Mouse (Mus musculus): ENCODE results near the gene Lmbrd1. TPM values are rescaled to one million over a fixed set of nuclear protein-coding genes. Genes with fewer than 3 reads are reported as not detected.

The Lmbrd1 gene
- polyA plus RNA-seq, 1 experiment from 2014 or later = 50.0 TPM

- H3K27me3 ChIP-seq (replicated peaks) = no peaks in the 10 kb centered on the region
- H3K9me3 ChIP-seq = no peaks in the 10 kb centered on the region
- no peak overlapping the region for H3K4me3 ChIP-seq
- no peak overlapping the region for H3K4me2 ChIP-seq
- H3K9ac ChIP-seq = no peak overlapping the region
- H3K36me3 ChIP-seq (replicated peaks) = 0 out of 2 replicates have a peak, but pooled peaks cover 2% of the 10 kb centered on the region
- 93% methylated on average over 7 of the region's 7 CpGs for WGBS
- ATAC-seq (replicated peaks) = no peak
- no peaks in the 10 kb centered on the region for H3K4me1 ChIP-seq
- no peak overlapping the region for H3K27ac ChIP-seq
Observed at GRCm38 (mm10) chr1:24685606-24686005, 7.2 kb downstream of the Lmbrd1 start.

- Histone ChIP-seq H3K9me3 (no peaks in the 10 kb centered on the region), H3K4me1 (no peaks in the 10 kb centered on the region), H3K36me3 (replicated peaks) (0 out of 2 replicates have a peak, but pooled peaks cover 2% of the 10 kb centered on the region), H3K27me3 (replicated peaks) (no peaks in the 10 kb centered on the region), H3K27ac (no peak overlapping the region), H3K9ac (no peak overlapping the region), H3K4me3 (no peak overlapping the region), H3K4me2 (no peak overlapping the region)
- ATAC-seq (replicated peaks) = no peak
- WGBS = 95% methylated on average over 4 of the region's 4 CpGs
Observed at GRCm38 (mm10) chr1:24686235-24687021, 8.0 kb downstream of the Lmbrd1 start.

GRCm38 (mm10) chr1:24697677-24698076 is 19.2 kb downstream of the Lmbrd1 start:
- Histone ChIP-seq H3K27ac (no peak overlapping the region), H3K4me2 (no peak overlapping the region), H3K9me3 (no peaks in the 10 kb centered on the region), H3K9ac (no peak overlapping the region), H3K4me3 (no peak overlapping the region), H3K36me3 (replicated peaks) (no peaks in the 10 kb centered on the region), H3K4me1 (no peaks in the 10 kb centered on the region), H3K27me3 (replicated peaks) (no peaks in the 10 kb centered on the region)
- no peak for ATAC-seq (replicated peaks)
- WGBS = 89% methylated on average over 3 of the region's 3 CpGs

- Histone ChIP-seq H3K4me1 (no peaks in the 10 kb centered on the region), H3K36me3 (replicated peaks) (no peaks in the 10 kb centered on the region), H3K9ac (no peak overlapping the region), H3K9me3 (no peaks in the 10 kb centered on the region), H3K4me2 (no peak overlapping the region), H3K27ac (no peak overlapping the region), H3K4me3 (no peak overlapping the region), H3K27me3 (replicated peaks) (no peaks in the 10 kb centered on the region)
- ATAC-seq (replicated peaks) = no peak
- WGBS = 71% methylated on average over 9 of the region's 9 CpGs
Observed at GRCm38 (mm10) chr1:24698146-24698880, 19.9 kb downstream of the Lmbrd1 start.

- no peak overlapping the region for H3K4me2 ChIP-seq
- 0 out of 2 replicates have a peak, but pooled peaks have one; percentile 48 for ATAC-seq (replicated peaks)
- no peaks in the 10 kb centered on the region for H3K36me3 ChIP-seq (replicated peaks)
- WGBS = 28% methylated on average over 9 of the region's 9 CpGs
- no peak overlapping the region for H3K4me3 ChIP-seq
- no peaks in the 10 kb centered on the region for H3K9me3 ChIP-seq
- H3K9ac ChIP-seq = no peak overlapping the region
- H3K27ac ChIP-seq = no peak overlapping the region
- no peaks in the 10 kb centered on the region for H3K4me1 ChIP-seq
- H3K27me3 ChIP-seq (replicated peaks) = no peaks in the 10 kb centered on the region
Observed at GRCm38 (mm10) chr1:24699320-24699719, 20.9 kb downstream of the Lmbrd1 start.

GRCm38 (mm10) chr1:24700241-24700640 is 21.8 kb downstream of the Lmbrd1 start:
- Histone ChIP-seq H3K9ac (no peak overlapping the region), H3K9me3 (no peaks in the 10 kb centered on the region), H3K4me2 (no peak overlapping the region), H3K27ac (no peak overlapping the region), H3K4me3 (no peak overlapping the region), H3K4me1 (no peaks in the 10 kb centered on the region), H3K27me3 (replicated peaks) (no peaks in the 10 kb centered on the region), H3K36me3 (replicated peaks) (no peaks in the 10 kb centered on the region)
- WGBS = 92% methylated on average over 5 of the region's 5 CpGs
- ATAC-seq (replicated peaks) = no peak

- no peak overlapping the region for H3K4me2 ChIP-seq
- no peak overlapping the region for H3K4me3 ChIP-seq
- no peak overlapping the region for H3K27ac ChIP-seq
- no peaks in the 10 kb centered on the region for H3K9me3 ChIP-seq
- WGBS = 86% methylated on average over 6 of the region's 6 CpGs
- ATAC-seq (replicated peaks) = no peak
- H3K36me3 ChIP-seq (replicated peaks) = no peaks in the 10 kb centered on the region
- no peaks in the 10 kb centered on the region for H3K4me1 ChIP-seq
- no peak overlapping the region for H3K9ac ChIP-seq
- no peaks in the 10 kb centered on the region for H3K27me3 ChIP-seq (replicated peaks)
Observed at GRCm38 (mm10) chr1:24703821-24704220, 25.4 kb downstream of the Lmbrd1 start.

GRCm38 (mm10) chr1:24716301-24716700 is 37.9 kb downstream of the Lmbrd1 start:
- no peaks in the 10 kb centered on the region for H3K27me3 ChIP-seq (replicated peaks)
- H3K4me3 ChIP-seq = no peak overlapping the region
- peaks cover 7% of the 10 kb centered on the region; the same call in 1 of the 2 replicates for H3K36me3 ChIP-seq (replicated peaks)
- no peak overlapping the region for H3K4me2 ChIP-seq
- 96% methylated on average over 4 of the region's 4 CpGs for WGBS
- no peak overlapping the region for H3K9ac ChIP-seq
- no peak overlapping the region for H3K27ac ChIP-seq
- no peaks in the 10 kb centered on the region for H3K4me1 ChIP-seq
- ATAC-seq (replicated peaks) = no peak
- H3K9me3 ChIP-seq = no peaks in the 10 kb centered on the region

- ATAC-seq (replicated peaks) = no peak
- no peak overlapping the region for H3K27ac ChIP-seq
- H3K27me3 ChIP-seq (replicated peaks) = no peaks in the 10 kb centered on the region
- H3K4me1 ChIP-seq = no peaks in the 10 kb centered on the region
- no peaks in the 10 kb centered on the region for H3K9me3 ChIP-seq
- H3K36me3 ChIP-seq (replicated peaks) = peaks cover 7% of the 10 kb centered on the region; the same call in 1 of the 2 replicates
- no peak overlapping the region for H3K4me3 ChIP-seq
- H3K9ac ChIP-seq = no peak overlapping the region
- WGBS = 67% methylated on average over 3 of the region's 3 CpGs
- no peak overlapping the region for H3K4me2 ChIP-seq
Observed at GRCm38 (mm10) chr1:24719621-24720020, 41.2 kb downstream of the Lmbrd1 start.

- Histone ChIP-seq H3K27ac (no peak overlapping the region), H3K9ac (no peak overlapping the region), H3K27me3 (replicated peaks) (no peaks in the 10 kb centered on the region), H3K9me3 (no peaks in the 10 kb centered on the region), H3K4me1 (no peaks in the 10 kb centered on the region), H3K4me2 (no peak overlapping the region), H3K4me3 (no peak overlapping the region), H3K36me3 (replicated peaks) (peaks cover 7% of the 10 kb centered on the region; the same call in 1 of the 2 replicates)
- no peak for ATAC-seq (replicated peaks)
- WGBS = 49% methylated on average over 1 of the region's 1 CpGs
Observed at GRCm38 (mm10) chr1:24720209-24720608, 41.8 kb downstream of the Lmbrd1 start.

GRCm38 (mm10) chr1:24729784-24730183 is 51.4 kb downstream of the Lmbrd1 start:
- H3K4me3 ChIP-seq = no peak overlapping the region
- no peak overlapping the region for H3K9ac ChIP-seq
- H3K4me1 ChIP-seq = no peaks in the 10 kb centered on the region
- peaks cover 29% of the 10 kb centered on the region for H3K36me3 ChIP-seq (replicated peaks)
- H3K27ac ChIP-seq = no peak overlapping the region
- WGBS = 94% methylated on average over 11 of the region's 11 CpGs
- no peaks in the 10 kb centered on the region for H3K9me3 ChIP-seq
- no peaks in the 10 kb centered on the region for H3K27me3 ChIP-seq (replicated peaks)
- H3K4me2 ChIP-seq = no peak overlapping the region
- no peak for ATAC-seq (replicated peaks)

- H3K9me3 ChIP-seq = no peaks in the 10 kb centered on the region
- WGBS = 98% methylated on average over 3 of the region's 3 CpGs
- H3K27me3 ChIP-seq (replicated peaks) = no peaks in the 10 kb centered on the region
- H3K9ac ChIP-seq = no peak overlapping the region
- no peaks in the 10 kb centered on the region for H3K4me1 ChIP-seq
- H3K4me2 ChIP-seq = no peak overlapping the region
- ATAC-seq (replicated peaks) = no peak
- no peak overlapping the region for H3K4me3 ChIP-seq
- H3K36me3 ChIP-seq (replicated peaks) = peaks cover 29% of the 10 kb centered on the region
- H3K27ac ChIP-seq = no peak overlapping the region
Observed at GRCm38 (mm10) chr1:24732286-24732685, 53.9 kb downstream of the Lmbrd1 start.
